Mouse (Mus musculus) neural tube, embryonic 13.5 days (tissue): ENCODE data around the gene Cmah. TPM values are rescaled to one million over a fixed set of nuclear protein-coding genes. Genes with fewer than 3 reads are reported as not detected.
"Not testable (repeated sequence)": the region's sequence is repeated elsewhere in the genome, so short reads cannot be mapped to it uniquely, and the experiment has no call there.

Source experiments
- ATAC-seq: fragments of 200-750 bp; cut with Nextera tagmentation; 2 replicates; pipeline ENCODE4 v1.8.0; 2017; ENCODE audit warnings: low read depth, mild to moderate bottlenecking, moderate TSS enrichment, moderate library complexity
- H3K27ac ChIP-seq: fragments of 300-500 bp; sonication (generic); replicated peaks from 2 replicates; pipeline ENCODE4 v1.5.1; 2015; ENCODE audit warnings: moderate library complexity, mild to moderate bottlenecking, inconsistent platforms
- H3K27me3 ChIP-seq: fragments of 300-500 bp; sonication (generic); 2 replicates; pipeline ENCODE4 v1.6.1; 2015; ENCODE audit warnings: mild to moderate bottlenecking, inconsistent platforms
- H3K36me3 ChIP-seq: fragments of 300-500 bp; sonication (generic); 2 replicates; pipeline ENCODE4 v1.6.1; 2015; ENCODE audit warnings: mild to moderate bottlenecking, inconsistent platforms
- H3K4me1 ChIP-seq: fragments of 300-500 bp; sonication (generic); replicated peaks from 2 replicates; pipeline ENCODE4 v1.6.1; 2015; ENCODE audit warnings: inconsistent platforms
- H3K4me2 ChIP-seq: fragments of 300-500 bp; sonication (generic); 2 replicates; pipeline ENCODE4 v1.6.1; 2015; ENCODE audit warnings: inconsistent platforms, mild to moderate bottlenecking, moderate library complexity
- H3K4me3 ChIP-seq: fragments of 300-500 bp; sonication (generic); 2 replicates; pipeline ENCODE4 v1.5.1; 2015; ENCODE audit warnings: mild to moderate bottlenecking, inconsistent platforms
- H3K9ac ChIP-seq: fragments of 300-500 bp; sonication (generic); 2 replicates; pipeline ENCODE4 v1.6.1; 2015; ENCODE audit warnings: moderate library complexity, mild to moderate bottlenecking, inconsistent platforms
- H3K9me3 ChIP-seq: fragments of 300-500 bp; sonication (generic); 2 replicates; pipeline ENCODE4 v1.6.1; 2016; ENCODE audit warnings: inconsistent platforms
- WGBS: fragments of 180-500 bp; shearing (Covaris S2); methylation state at CpG from one replicate; pipeline ENCODE4 v1.1.7; 2015; 5-methylcytosine and 5-hydroxymethylcytosine counted together
- polyA plus RNA-seq: library from polyadenylated mRNA; unstranded; fragments of >200 nt; fragmentation: Nextera tagmentation; extraction: Ambion mirVana; gene quantifications from 2 replicates; pipeline ENCODE4 v1.2.1, GENCODE M21; 2015

Gene Cmah
- polyA plus RNA-seq, 1 experiment from 2014 or later: 0.24 TPM

- no peaks in the 10 kb centered on the region for H3K4me1 ChIP-seq
- no peak overlapping the region for H3K4me2 ChIP-seq
- H3K27me3 ChIP-seq: no peaks in the 10 kb centered on the region
- H3K27ac ChIP-seq: no peak overlapping the region
- no peak for ATAC-seq
- H3K36me3 ChIP-seq: no peaks in the 10 kb centered on the region
- no peak overlapping the region for H3K9ac ChIP-seq
- H3K4me3 ChIP-seq: no peak overlapping the region
- H3K9me3 ChIP-seq: no peaks in the 10 kb centered on the region
- WGBS: 83% methylated on average over 5 of the region's 5 CpGs
Measured at GRCm38 (mm10) chr13:24354751-24355150, 27.5 kb downstream of the Cmah start.

DNA sequence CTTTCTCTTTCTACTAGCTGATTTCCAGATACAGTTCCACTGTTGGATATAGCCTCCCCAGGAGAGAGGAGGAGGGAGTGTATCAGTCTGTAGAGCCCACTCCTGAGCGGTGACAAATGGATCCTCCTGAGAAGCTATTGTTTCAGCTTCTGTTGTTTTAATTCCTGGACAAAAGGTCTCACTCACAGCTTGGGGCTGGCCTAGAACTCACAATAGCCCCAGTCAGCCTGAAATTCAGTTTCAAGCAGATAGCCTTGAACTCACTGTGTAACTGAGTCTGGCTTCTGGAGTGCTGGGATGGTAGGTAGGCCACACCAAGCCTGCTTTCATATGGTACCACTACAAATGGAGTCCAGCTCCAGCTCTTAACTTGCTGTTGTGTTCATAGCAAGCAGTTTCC, 32.0 kb downstream of the Cmah start:
- Histone ChIP-seq H3K4me1 (no peaks in the 10 kb centered on the region), H3K9me3 (no peaks in the 10 kb centered on the region), H3K4me3 (no peak overlapping the region), H3K36me3 (no peaks in the 10 kb centered on the region), H3K27ac (no peak overlapping the region), H3K27me3 (no peaks in the 10 kb centered on the region), H3K4me2 (no peak overlapping the region), H3K9ac (no peak overlapping the region)
- ATAC-seq: no peak
- WGBS: 68% methylated on average over 1 of the region's 1 CpGs

DNA sequence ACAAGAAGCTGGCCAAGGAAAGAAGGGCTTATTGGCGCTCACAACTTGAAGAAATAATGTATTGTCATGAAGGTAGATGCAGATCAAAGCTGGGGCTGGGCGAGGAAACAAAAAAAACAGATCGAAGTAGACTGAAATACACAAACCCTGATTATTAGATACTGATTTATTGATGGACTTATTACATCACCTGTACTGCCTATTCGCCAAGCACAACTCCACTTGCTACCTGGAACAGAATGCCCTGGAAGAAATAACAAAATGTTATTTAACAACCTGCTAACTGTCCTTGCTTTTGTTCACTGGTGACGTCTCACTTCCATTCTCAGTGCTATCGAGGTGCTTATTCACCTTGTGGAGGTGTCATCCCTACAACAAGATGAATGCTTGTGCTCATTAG, 38.0 kb downstream of the Cmah start:
- 93% methylated on average over 6 of the region's 6 CpGs for WGBS
- Histone ChIP-seq H3K9ac (no peak overlapping the region), H3K27me3 (no peaks in the 10 kb centered on the region), H3K4me1 (no peaks in the 10 kb centered on the region), H3K9me3 (no peaks in the 10 kb centered on the region), H3K4me3 (no peak overlapping the region), H3K27ac (no peak overlapping the region), H3K4me2 (no peak overlapping the region), H3K36me3 (no peaks in the 10 kb centered on the region)
- ATAC-seq: no peak

- Histone ChIP-seq H3K9ac (no peak overlapping the region), H3K4me3 (no peak overlapping the region), H3K27ac (no peak overlapping the region), H3K4me2 (no peak overlapping the region), H3K36me3 (no peaks in the 10 kb centered on the region), H3K4me1 (no peaks in the 10 kb centered on the region), H3K9me3 (no peaks in the 10 kb centered on the region), H3K27me3 (no peaks in the 10 kb centered on the region)
- no peak for ATAC-seq
- 92% methylated on average over 7 of the region's 7 CpGs for WGBS
Measured at GRCm38 (mm10) chr13:24372893-24373599, 45.8 kb downstream of the Cmah start.

- not testable (repeated sequence) for H3K27ac ChIP-seq, H3K4me1 ChIP-seq, H3K9me3 ChIP-seq, H3K27me3 ChIP-seq, H3K9ac ChIP-seq, H3K4me3 ChIP-seq, H3K4me2 ChIP-seq, H3K36me3 ChIP-seq, ATAC-seq
- 84% methylated on average over 6 of the region's 6 CpGs for WGBS
Measured at GRCm38 (mm10) chr13:24374606-24375005, 47.4 kb downstream of the Cmah start.

DNA sequence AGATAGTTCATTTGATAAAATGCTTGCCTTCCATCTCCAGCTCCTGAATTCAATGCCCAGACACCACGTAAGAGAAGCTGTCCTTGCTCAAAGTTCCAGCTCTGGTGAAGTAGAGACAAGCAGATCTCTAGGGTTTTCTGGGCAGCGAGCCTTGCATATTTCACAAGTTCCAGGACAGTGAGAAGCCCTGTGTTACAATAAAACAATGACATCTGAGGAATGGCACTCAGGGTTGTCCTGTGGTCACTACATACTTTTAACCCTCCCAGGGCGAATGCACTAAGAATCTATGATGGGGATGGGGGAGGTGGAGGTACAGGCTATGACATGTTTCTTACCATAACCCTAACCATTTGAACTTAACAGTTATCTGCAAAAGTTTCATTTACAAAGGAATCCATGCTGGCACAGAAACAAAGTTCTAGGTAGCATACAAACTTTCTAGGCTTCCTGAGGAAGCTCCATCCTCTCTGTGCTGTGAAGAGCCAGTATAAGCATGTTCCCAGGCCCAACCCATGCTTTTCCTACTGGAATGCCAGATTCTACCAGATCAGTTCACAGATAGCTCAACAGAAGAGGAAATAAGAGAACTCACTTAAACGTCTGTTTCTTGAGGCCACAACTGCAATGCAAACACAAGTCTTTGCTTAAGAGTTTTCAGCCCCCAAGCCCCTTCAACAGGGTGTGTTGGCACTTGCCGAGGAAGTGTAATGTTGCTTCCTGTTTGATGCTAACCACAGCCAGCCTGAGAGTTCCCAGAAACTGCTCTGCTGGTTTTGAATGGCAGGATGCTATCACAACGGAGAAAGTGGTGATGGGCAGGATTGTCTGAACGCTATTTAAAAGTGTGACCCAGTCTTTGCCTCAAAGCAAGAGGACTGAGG, 48.4 kb downstream of the Cmah start:
- ATAC-seq: no peak
- H3K4me1 ChIP-seq: no peaks in the 10 kb centered on the region
- no peaks in the 10 kb centered on the region for H3K36me3 ChIP-seq
- no peaks in the 10 kb centered on the region for H3K27me3 ChIP-seq
- no peak overlapping the region for H3K9ac ChIP-seq
- H3K27ac ChIP-seq: no peak overlapping the region
- no peaks in the 10 kb centered on the region for H3K9me3 ChIP-seq
- 81% methylated on average over 7 of the region's 7 CpGs for WGBS
- H3K4me3 ChIP-seq: no peak overlapping the region
- no peak overlapping the region for H3K4me2 ChIP-seq

GRCm38 (mm10) chr13:24380713-24381112, 53.5 kb downstream of the Cmah start:
- WGBS: 88% methylated on average over 6 of the region's 6 CpGs
- no peak for ATAC-seq
- H3K9me3 ChIP-seq: no peaks in the 10 kb centered on the region
- H3K4me1 ChIP-seq: no peaks in the 10 kb centered on the region
- no peaks in the 10 kb centered on the region for H3K36me3 ChIP-seq
- H3K27ac ChIP-seq: no peak overlapping the region
- H3K4me2 ChIP-seq: no peak overlapping the region
- H3K9ac ChIP-seq: no peak overlapping the region
- H3K4me3 ChIP-seq: no peak overlapping the region
- no peaks in the 10 kb centered on the region for H3K27me3 ChIP-seq

DNA sequence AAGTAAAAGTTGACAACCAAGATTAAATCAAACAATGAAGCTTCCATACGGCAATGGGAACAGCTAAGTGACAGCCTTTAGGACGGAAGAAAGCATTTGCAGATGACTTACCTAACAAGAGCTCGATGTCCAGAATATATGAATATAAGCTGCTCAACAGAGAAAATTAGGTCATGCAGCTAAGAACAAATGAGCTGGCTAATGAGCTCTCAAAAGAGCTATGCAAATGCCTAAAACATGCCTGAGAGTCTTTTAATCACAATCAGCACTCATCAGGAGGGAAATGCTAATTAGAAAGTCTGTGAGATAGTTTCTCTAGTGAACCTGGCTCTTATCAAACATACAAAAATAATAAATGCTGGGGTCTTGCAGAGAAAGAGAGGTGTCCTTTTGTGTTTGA, 56.7 kb downstream of the Cmah start:
- no peaks in the 10 kb centered on the region for H3K4me1 ChIP-seq
- no peaks in the 10 kb centered on the region for H3K9me3 ChIP-seq
- 62% methylated on average over 3 of the region's 3 CpGs for WGBS
- no peak for ATAC-seq
- H3K27ac ChIP-seq: no peak overlapping the region
- no peaks in the 10 kb centered on the region for H3K36me3 ChIP-seq
- no peak overlapping the region for H3K4me3 ChIP-seq
- no peak overlapping the region for H3K9ac ChIP-seq
- H3K4me2 ChIP-seq: no peak overlapping the region
- no peaks in the 10 kb centered on the region for H3K27me3 ChIP-seq

GRCm38 (mm10) chr13:24391892-24392291, 64.7 kb downstream of the Cmah start:
- H3K27me3 ChIP-seq: no peaks in the 10 kb centered on the region
- H3K4me1 ChIP-seq: peaks cover 5% of the 10 kb centered on the region; the same call in 1 of the 2 replicates
- H3K9ac ChIP-seq: no peak overlapping the region
- no peak for ATAC-seq
- H3K36me3 ChIP-seq: no peaks in the 10 kb centered on the region
- H3K27ac ChIP-seq: no peak overlapping the region
- 92% methylated on average over 5 of the region's 5 CpGs for WGBS
- H3K9me3 ChIP-seq: no peaks in the 10 kb centered on the region
- H3K4me2 ChIP-seq: no peak overlapping the region
- H3K4me3 ChIP-seq: no peak overlapping the region

- WGBS: 68% methylated on average over 4 of the region's 4 CpGs
Measured at GRCm38 (mm10) chr13:24392655-24393054, 65.5 kb downstream of the Cmah start.

DNA sequence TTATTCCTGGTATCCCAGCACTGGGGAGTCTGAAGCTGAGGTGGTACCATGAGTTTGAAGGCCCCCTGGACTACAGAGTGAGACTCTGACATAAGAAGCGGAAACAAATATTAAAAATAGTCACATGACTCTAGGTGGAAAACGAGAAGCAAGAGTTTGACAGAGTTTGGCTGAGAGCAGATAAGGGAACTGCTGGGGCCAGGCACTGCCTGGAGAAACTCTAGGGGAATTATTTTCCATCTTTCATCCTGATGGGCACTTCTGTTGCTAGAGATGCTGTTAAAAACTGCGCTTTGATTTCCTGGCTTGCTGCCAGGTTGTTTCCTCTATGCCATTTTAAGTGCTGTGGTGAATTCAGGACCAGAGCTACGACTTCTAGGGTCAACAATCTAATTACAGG, 65.9 kb downstream of the Cmah start:
- H3K36me3 ChIP-seq: no peaks in the 10 kb centered on the region
- no peak overlapping the region for H3K9ac ChIP-seq
- H3K4me2 ChIP-seq: no peak overlapping the region
- WGBS: 47% methylated on average over 4 of the region's 4 CpGs
- no peaks in the 10 kb centered on the region for H3K9me3 ChIP-seq
- no peak for ATAC-seq
- H3K27ac ChIP-seq: no peak overlapping the region
- no peak overlapping the region for H3K4me3 ChIP-seq
- peaks cover 5% of the 10 kb centered on the region; the same call in 1 of the 2 replicates for H3K4me1 ChIP-seq
- H3K27me3 ChIP-seq: no peaks in the 10 kb centered on the region

More at GRCm38 (mm10) chr13:24392655-24393054, 65.5 kb downstream of the Cmah start:
- H3K4me1 ChIP-seq: peaks cover 5% of the 10 kb centered on the region; the same call in 1 of the 2 replicates
- no peak overlapping the region for H3K9ac ChIP-seq
- H3K4me3 ChIP-seq: no peak overlapping the region
- H3K27me3 ChIP-seq: no peaks in the 10 kb centered on the region
- no peak overlapping the region for H3K27ac ChIP-seq
- no peaks in the 10 kb centered on the region for H3K9me3 ChIP-seq
- ATAC-seq: no peak
- no peaks in the 10 kb centered on the region for H3K36me3 ChIP-seq
- H3K4me2 ChIP-seq: no peak overlapping the region

DNA sequence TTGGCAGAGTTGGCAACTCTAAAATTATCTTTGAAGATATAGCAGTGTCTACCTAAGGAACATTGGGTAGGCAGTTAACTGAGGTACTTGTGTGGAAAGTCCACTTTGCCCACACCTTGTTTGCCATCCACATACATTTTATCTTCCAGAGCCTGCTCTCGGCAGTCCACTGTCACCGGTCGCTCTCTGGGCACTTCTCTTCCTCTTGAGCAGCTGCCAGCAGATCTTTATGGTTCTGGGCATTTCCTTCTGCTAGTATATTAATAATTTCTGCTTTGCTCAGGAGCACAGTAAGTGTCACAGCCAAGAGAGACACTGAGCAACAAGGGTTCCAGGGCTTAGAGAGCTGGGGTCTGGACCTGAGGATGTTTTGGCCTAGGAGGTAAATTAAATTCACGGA, 68.6 kb downstream of the Cmah start:
- Histone ChIP-seq H3K9me3 (no peaks in the 10 kb centered on the region), H3K4me3 (no peak overlapping the region), H3K4me1 (peaks cover 5% of the 10 kb centered on the region; the same call in 1 of the 2 replicates), H3K27me3 (no peaks in the 10 kb centered on the region), H3K36me3 (no peaks in the 10 kb centered on the region), H3K4me2 (no peak overlapping the region), H3K9ac (no peak overlapping the region), H3K27ac (no peak overlapping the region)
- 89% methylated on average over 4 of the region's 4 CpGs for WGBS
- ATAC-seq: no peak
